Mouse (Mus musculus): ENCODE data around the gene Zfp346. TPM values are rescaled to one million over a fixed set of nuclear protein-coding genes. Genes with fewer than 3 reads are reported as not detected.
"Not testable (repeated sequence)": the region's sequence is repeated elsewhere in the genome, so short reads cannot be mapped to it uniquely, and the experiment has no call there.

The Zfp346 gene
- total RNA-seq (2021) = 10 to 100 TPM; 37.6 to 47.8 TPM
- long read RNA-seq, experiment 1, transcript Zfp346-201 (7 exons, 3,333 nt) = major isoform, 16 of 38 reads
- long read RNA-seq, experiment 1, partial matches to known transcripts = 1 of 38 reads
- long read RNA-seq, experiment 1, other reads (novel, unspliced or antisense) = 21 of 38 reads
- long read RNA-seq, experiment 2, transcript Zfp346-201 (7 exons, 3,333 nt) = major isoform, 13 of 28 reads
- long read RNA-seq, experiment 2, partial matches to known transcripts = 5 of 28 reads
- long read RNA-seq, experiment 2, other reads (novel, unspliced or antisense) = 8 of 28 reads

GRCm38 (mm10) chr13:55105045-55105952, at the start of gene Zfp346:
Zfp346 (plus strand) TSS chr13:55105311.
- intact Hi-C loops (cut with DNase I) = no loop called here
- TF ChIP-seq CTCF (IDR thresholded peaks at IDR 0.05) = peak; percentile 43

GRCm38 (mm10) chr13:55058042-55058441, 47.1 kb upstream of the Zfp346 start:
- no peak overlapping the region for H3K4me3 ChIP-seq
- DNase-seq (ENCODE audit: extremely low spot score in 1 of 2, low spot score in 2 of 2) = no peak
- intact Hi-C loops (cut with DNase I) = no loop called here
- no peak overlapping the region for H3K27ac ChIP-seq
- peak; percentile 43 for TF ChIP-seq CTCF (IDR thresholded peaks at IDR 0.05)

More at GRCm38 (mm10) chr13:55105045-55105952, at the start of gene Zfp346:
- H3K27ac ChIP-seq = peak within 1 kb of the TSS; percentile 80
- peak within 1 kb of the TSS; percentile 97 for H3K4me3 ChIP-seq
- peak; percentile 96 for DNase-seq (ENCODE audit: extremely low spot score in 1 of 2, low spot score in 2 of 2)

- no peak for DNase-seq (ENCODE audit: extremely low spot score in 1 of 2, low spot score in 2 of 2)
- H3K4me3 ChIP-seq = no peak overlapping the region
- no peak for TF ChIP-seq CTCF (IDR thresholded peaks at IDR 0.05)
- intact Hi-C loops (cut with DNase I) = no loop called here
- no peak overlapping the region for H3K27ac ChIP-seq
Measured at GRCm38 (mm10) chr13:55063276-55063675, 41.8 kb upstream of the Zfp346 start.

GRCm38 (mm10) chr13:55069719-55070118, 35.4 kb upstream of the Zfp346 start:
- no peak for TF ChIP-seq CTCF (IDR thresholded peaks at IDR 0.05)
- Histone ChIP-seq H3K4me3 (no peak overlapping the region), H3K27ac (no peak overlapping the region)
- intact Hi-C loops (cut with DNase I) = loop anchor here (5.0 kb wide), 1 partner anchor 352 kb away; no protein-coding TSS in a partner anchor
- DNase-seq (ENCODE audit: extremely low spot score in 1 of 2, low spot score in 2 of 2) = no peak

GRCm38 (mm10) chr13:55071322-55071721, 33.8 kb upstream of the Zfp346 start:
- no peak overlapping the region for H3K27ac ChIP-seq
- intact Hi-C loops (cut with DNase I) = loop anchor here (1.0 to 5.0 kb wide), 2 partner anchors 272 to 354 kb away; no protein-coding TSS in a partner anchor
- DNase-seq (ENCODE audit: extremely low spot score in 1 of 2, low spot score in 2 of 2) = no peak
- H3K4me3 ChIP-seq = no peak overlapping the region
- peak; percentile 64 for TF ChIP-seq CTCF (IDR thresholded peaks at IDR 0.05)

- intact Hi-C loops (cut with DNase I) = no loop called here
- TF ChIP-seq CTCF (IDR thresholded peaks at IDR 0.05) = no peak
- Histone ChIP-seq H3K4me3 (no peak overlapping the region), H3K27ac (no peak overlapping the region)
- DNase-seq (ENCODE audit: extremely low spot score in 1 of 2, low spot score in 2 of 2) = no peak
Measured at GRCm38 (mm10) chr13:55075597-55075996, 29.5 kb upstream of the Zfp346 start.

GRCm38 (mm10) chr13:55092588-55092987, 12.5 kb upstream of the Zfp346 start:
- peak overlapping the region; percentile 28; the same call in 1 of the 2 replicates for H3K27ac ChIP-seq
- TF ChIP-seq CTCF (IDR thresholded peaks at IDR 0.05) = no peak
- H3K4me3 ChIP-seq = no peak overlapping the region
- intact Hi-C loops (cut with DNase I) = no loop called here
- no peak for DNase-seq (ENCODE audit: extremely low spot score in 1 of 2, low spot score in 2 of 2)

GRCm38 (mm10) chr13:55097841-55098240, 7.3 kb upstream of the Zfp346 start:
- DNase-seq (ENCODE audit: extremely low spot score in 1 of 2, low spot score in 2 of 2); H3K27ac ChIP-seq; intact Hi-C loops (cut with DNase I); H3K4me3 ChIP-seq: not testable (repeated sequence)
- peak; percentile 46 for TF ChIP-seq CTCF (IDR thresholded peaks at IDR 0.05)

- intact Hi-C loops (cut with DNase I) = no loop called here
- peak in 1 of 2 experiments; percentile 17 for DNase-seq (ENCODE audit: extremely low spot score in 1 of 2, low spot score in 2 of 2)
- no peak overlapping the region; the same call in 1 of the 2 replicates for H3K27ac ChIP-seq
- peak overlapping the region; percentile 82 for H3K4me3 ChIP-seq
- TF ChIP-seq CTCF (IDR thresholded peaks at IDR 0.05) = no peak
Measured at GRCm38 (mm10) chr13:55099066-55099725, 5.9 kb upstream of the Zfp346 start.

- peak within 1 kb of the TSS; percentile 89 for H3K27ac ChIP-seq
- TF ChIP-seq CTCF (IDR thresholded peaks at IDR 0.05) = peak; percentile 51
- intact Hi-C loops (cut with DNase I) = loop anchor here (2.0 kb wide), 1 partner anchor 79 kb away; no protein-coding TSS in a partner anchor
- DNase-seq (ENCODE audit: extremely low spot score in 1 of 2, low spot score in 2 of 2) = peak; percentile 76 to 85
- peak within 1 kb of the TSS; percentile 82 for H3K4me3 ChIP-seq
Measured at GRCm38 (mm10) chr13:55099726-55100478, 5.2 kb upstream of the Zfp346 start, which contains the start of gene Uimc1. Uimc1 (minus strand) TSS chr13:55100300.

GRCm38 (mm10) chr13:55101627-55102026, 3.5 kb upstream of the Zfp346 start:
- TF ChIP-seq CTCF (IDR thresholded peaks at IDR 0.05) = no peak
- no peak overlapping the region for H3K27ac ChIP-seq
- no peak for DNase-seq (ENCODE audit: extremely low spot score in 1 of 2, low spot score in 2 of 2)
- intact Hi-C loops (cut with DNase I) = loop anchor here (2.0 kb wide), 1 partner anchor 77 kb away; no protein-coding TSS in a partner anchor
- H3K4me3 ChIP-seq = no peak overlapping the region
